Mouse (Mus musculus) kidney, adult 8-10 months (tissue): Measurements from ENCODE around the gene Klhl4.

Experiments
- DNase-seq, 2 experiments: peaks; one replicate each; pipeline ENCODE4 v3.0.0; 2022

Klhl4 gene

GRCm38 (mm10) chrX:114473782-114474731, at the start of gene Klhl4:
Gene Klhl4 (plus strand): TSS chrX:114474333.
- peak in 1 of 2 experiments; percentile 4 for DNase-seq

GRCm38 (mm10) chrX:114484153-114484552, 10.0 kb downstream of the Klhl4 start:
- no peak for DNase-seq

GRCm38 (mm10) chrX:114486691-114487090, 12.6 kb downstream of the Klhl4 start:
- DNase-seq = no peak

- DNase-seq = no peak
Measured at GRCm38 (mm10) chrX:114558141-114558540, 84.0 kb downstream of the Klhl4 start.

- no peak for DNase-seq
Measured at GRCm38 (mm10) chrX:114582311-114582710, 108.2 kb downstream of the Klhl4 start.
